Mouse (Mus musculus) spleen, adult 2 months (tissue): ENCODE measurements around the gene Gstt1.

Source experiments
- CTCF ChIP-seq: fragments of 200-500 bp; IDR thresholded peaks from 2 replicates; pipeline ENCODE4 v1.5.1; 2011; ENCODE audit warnings: mild to moderate bottlenecking, inconsistent platforms; ENCODE audit not compliant: insufficient read depth, insufficient read length, insufficient replicate concordance; ENCODE audit errors: extremely low read depth
- POLR2A ChIP-seq: fragments of 200-500 bp; IDR thresholded peaks from 2 replicates; pipeline ENCODE4 v1.6.1; 2011; ENCODE audit warnings: low read depth, low read length, inconsistent platforms

DNA sequence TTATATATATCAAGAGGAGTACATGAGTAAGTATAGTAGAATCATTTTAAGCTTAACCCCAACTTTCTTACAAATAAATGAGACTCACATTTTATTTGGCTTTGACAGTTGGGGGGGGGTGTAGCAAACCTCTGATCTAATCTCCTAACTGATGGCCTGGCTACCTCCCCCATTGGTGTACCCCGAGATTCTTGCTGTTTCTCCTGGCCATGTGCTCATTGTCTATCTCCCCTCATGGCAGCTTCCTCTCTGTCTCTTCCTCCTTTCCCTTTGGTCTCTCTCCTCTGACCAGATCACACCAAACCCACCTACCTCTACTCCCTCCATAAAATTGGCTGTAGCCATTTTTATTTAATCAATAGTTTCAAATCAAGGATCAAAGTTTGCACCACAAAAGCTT, 25.4 kb upstream of the Gstt1 start:
- TF ChIP-seq CTCF (no peak), POLR2A (no peak)
